Mouse (Mus musculus) testis, adult 2 months (tissue): ENCODE results near the gene Taf3. TPM values are rescaled to one million over a fixed set of nuclear protein-coding genes. Genes with fewer than 3 reads are reported as not detected.

Experiments
- H3K27ac ChIP-seq: fragments of 200-500 bp; 2 replicates; pipeline ENCODE4 v1.5.1; 2012; ENCODE audit warnings: low read depth, low read length; ENCODE audit not compliant: control insufficient read depth, insufficient read depth
- H3K27me3 ChIP-seq: fragments of 200-500 bp; 2 replicates; pipeline ENCODE4 v1.6.1; 2012; ENCODE audit warnings: mild to moderate bottlenecking, low read length, moderate library complexity; ENCODE audit not compliant: control insufficient read depth, insufficient read depth
- H3K36me3 ChIP-seq: fragments of 200-500 bp; 2 replicates; pipeline ENCODE4 v1.6.1; 2012; ENCODE audit warnings: mild to moderate bottlenecking, low read length; ENCODE audit not compliant: control insufficient read depth, insufficient read depth
- H3K4me1 ChIP-seq: fragments of 200-500 bp; 2 replicates; pipeline ENCODE4 v1.6.1; 2012; ENCODE audit warnings: low read length; ENCODE audit not compliant: control insufficient read depth, insufficient read depth
- H3K4me3 ChIP-seq: fragments of 200-500 bp; 2 replicates; pipeline ENCODE4 v1.5.1; 2012; ENCODE audit warnings: low read depth, mild to moderate bottlenecking, low read length, moderate library complexity, mixed read lengths; ENCODE audit not compliant: control insufficient read depth
- CTCF ChIP-seq: fragments of 200-500 bp; IDR thresholded peaks from 2 replicates; pipeline ENCODE4 v1.5.1; 2012; ENCODE audit warnings: low read depth, mild to moderate bottlenecking, inconsistent platforms, low read length, moderate library complexity; ENCODE audit not compliant: control insufficient read depth, insufficient read depth, insufficient replicate concordance
- POLR2A ChIP-seq: fragments of 200-500 bp; IDR thresholded peaks from 2 replicates; pipeline ENCODE4 v1.6.1; 2012; ENCODE audit warnings: low read depth, mild to moderate bottlenecking, inconsistent platforms, low read length, moderate library complexity; ENCODE audit not compliant: control insufficient read depth
- polyA plus RNA-seq: library from polyadenylated mRNA; depleted of rRNA; stranded (reverse); fragments of >200 nt; gene quantifications from 2 replicates; pipeline ENCODE4 v1.2.3, GENCODE M21; 2012

Taf3 gene
- polyA plus RNA-seq, 1 experiment, result 9.1 TPM

DNA sequence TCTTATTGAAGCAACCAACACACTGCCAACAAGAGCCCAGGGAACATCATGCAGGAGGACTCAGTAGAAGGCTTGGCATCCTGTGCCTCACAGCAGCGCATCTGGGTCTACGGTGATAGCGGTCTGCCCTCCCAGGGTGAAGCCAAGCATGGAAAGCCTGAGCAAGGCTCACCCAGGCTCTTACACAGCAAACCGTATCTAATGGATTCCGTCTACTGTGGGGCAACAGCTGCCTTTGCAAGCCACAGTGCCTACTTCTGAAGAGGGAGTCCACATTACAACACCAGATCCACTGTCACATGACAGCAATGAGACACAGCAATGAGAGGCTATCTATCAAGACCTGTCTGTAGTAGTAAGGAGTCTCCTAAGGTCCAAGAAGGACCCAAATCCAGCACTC, 52.3 kb downstream of the Taf3 start:
- no peaks in the 10 kb centered on the region for H3K4me1 ChIP-seq
- TF ChIP-seq POLR2A (no peak), CTCF (no peak)
- no peaks in the 10 kb centered on the region for H3K36me3 ChIP-seq
- H3K27me3 ChIP-seq, result no peaks in the 10 kb centered on the region
- no peak overlapping the region for H3K4me3 ChIP-seq
- H3K27ac ChIP-seq, result no peak overlapping the region

DNA sequence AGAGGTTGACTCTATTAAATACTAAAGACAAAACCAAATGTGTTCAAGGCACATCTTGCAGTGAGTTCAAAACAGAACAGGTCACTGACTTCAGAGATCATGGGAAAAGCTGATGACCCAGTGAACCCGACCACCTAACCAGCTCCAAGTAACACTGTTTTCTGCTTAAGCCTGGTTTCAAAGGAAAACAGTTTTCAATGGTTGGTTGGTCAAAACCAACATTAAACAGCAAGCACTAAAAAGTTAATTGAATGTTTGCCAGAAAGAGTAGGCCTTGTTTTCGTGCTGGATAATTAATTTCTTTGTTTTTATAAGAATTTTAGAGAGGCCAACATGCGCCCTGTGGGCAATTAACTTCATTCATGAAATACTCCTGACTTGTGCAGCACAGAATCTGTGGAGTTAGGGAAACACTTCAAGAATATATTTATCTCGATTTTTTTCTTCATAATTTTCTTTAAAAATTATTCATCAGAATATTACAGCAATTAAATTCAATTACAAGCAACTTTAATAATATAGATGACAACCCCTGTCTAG, 57.6 kb downstream of the Taf3 start:
- Histone ChIP-seq H3K4me1 (no peaks in the 10 kb centered on the region), H3K4me3 (no peak overlapping the region), H3K36me3 (no peaks in the 10 kb centered on the region), H3K27ac (no peak overlapping the region), H3K27me3 (no peaks in the 10 kb centered on the region)
- TF ChIP-seq POLR2A (no peak), CTCF (no peak)

DNA sequence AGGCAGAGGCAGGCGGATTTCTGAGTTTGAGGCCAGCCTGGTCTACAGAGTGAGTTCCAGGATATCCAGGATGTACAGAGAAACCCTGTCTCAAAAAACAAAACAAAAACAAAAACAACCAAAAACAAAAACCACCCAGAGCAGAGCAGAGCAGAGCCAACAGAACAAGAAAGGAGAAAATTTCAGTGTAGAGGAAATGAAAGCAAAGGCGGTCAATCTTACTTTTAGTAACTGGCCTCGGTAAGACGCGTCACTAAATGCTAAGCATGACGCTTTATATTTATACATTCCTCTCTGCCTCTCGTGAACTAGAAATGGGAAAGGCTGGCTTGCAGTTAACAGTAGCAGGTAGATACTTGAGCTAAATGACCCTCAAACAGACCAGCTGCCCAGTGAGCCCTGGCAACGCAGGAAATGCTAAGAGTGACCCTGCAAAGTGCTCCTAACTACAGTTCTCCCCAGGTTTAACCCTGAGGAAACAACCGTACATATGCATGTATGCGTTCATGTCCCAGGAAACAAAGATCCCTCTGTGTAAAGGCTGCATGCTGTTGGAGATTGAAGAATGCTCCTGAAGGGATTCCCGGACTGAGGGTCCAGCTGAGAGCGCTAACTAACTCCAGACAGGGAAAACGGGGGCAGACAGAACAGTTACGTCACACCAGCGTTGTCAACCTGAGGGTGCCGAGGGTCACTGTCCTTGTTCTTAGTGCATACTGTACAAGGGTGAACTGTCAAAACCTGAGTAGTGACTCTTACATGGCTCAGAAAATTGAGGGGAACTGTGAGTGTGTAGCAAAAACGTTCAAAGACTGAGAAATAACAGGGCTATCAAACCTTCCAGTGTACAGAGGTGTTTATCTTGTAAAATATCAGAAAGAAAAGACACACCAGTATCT, 58.5 kb downstream of the Taf3 start:
- no peak overlapping the region for H3K27ac ChIP-seq

DNA sequence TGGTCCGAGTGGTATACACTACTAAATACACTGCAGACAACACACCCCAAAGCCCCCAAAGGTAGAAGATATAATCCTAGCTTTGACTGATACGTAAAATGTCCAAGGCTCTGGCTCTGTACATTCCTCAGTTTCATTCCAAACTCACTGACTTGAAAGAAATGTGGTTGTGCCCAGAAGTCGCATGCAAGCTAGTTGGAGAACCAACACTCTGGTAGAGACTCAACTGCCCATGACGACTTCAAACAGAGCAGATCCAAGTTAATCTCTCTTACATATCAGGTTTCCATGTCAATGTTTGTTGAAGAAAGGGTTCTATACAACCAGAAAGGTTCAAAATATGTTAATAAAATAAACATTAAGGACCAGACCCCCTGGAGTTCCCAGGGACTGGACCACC, 60.1 kb downstream of the Taf3 start:
- no peak overlapping the region for H3K4me3 ChIP-seq
- no peaks in the 10 kb centered on the region for H3K4me1 ChIP-seq
- TF ChIP-seq CTCF, result no peak
- TF ChIP-seq POLR2A, result no peak
- H3K36me3 ChIP-seq, result no peaks in the 10 kb centered on the region
- no peak overlapping the region for H3K27ac ChIP-seq
- no peaks in the 10 kb centered on the region for H3K27me3 ChIP-seq

More for the DNA sequence above, 58.5 kb downstream of the Taf3 start:
- Histone ChIP-seq H3K4me1 (no peaks in the 10 kb centered on the region), H3K4me3 (no peak overlapping the region), H3K27me3 (no peaks in the 10 kb centered on the region), H3K36me3 (no peaks in the 10 kb centered on the region)
- no peak for TF ChIP-seq CTCF
- TF ChIP-seq POLR2A, result no peak

DNA sequence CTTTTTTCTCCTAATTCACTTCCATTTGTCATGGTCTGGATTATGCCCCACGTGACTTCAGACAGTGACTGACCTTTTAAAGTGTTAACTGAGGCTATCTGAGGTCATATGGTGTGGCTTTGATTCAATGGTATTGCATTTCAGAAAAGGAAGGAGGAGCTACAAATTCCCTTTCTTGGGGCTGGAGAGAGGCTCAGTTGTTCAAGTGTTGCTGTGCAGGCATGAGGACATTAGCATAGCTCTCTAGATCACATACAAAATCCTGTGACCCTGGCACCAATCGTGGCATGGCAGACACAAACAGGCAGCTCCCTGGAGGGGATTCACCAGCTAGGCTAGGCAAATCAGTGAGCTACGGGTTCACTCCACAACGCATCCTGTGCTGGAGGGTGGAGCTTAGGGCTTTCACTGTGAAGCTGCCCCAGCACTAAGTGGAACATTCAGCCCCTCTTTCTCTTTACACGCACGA, 62.4 kb downstream of the Taf3 start:
- Histone ChIP-seq H3K27ac (no peak overlapping the region), H3K4me1 (no peaks in the 10 kb centered on the region), H3K4me3 (no peak overlapping the region), H3K27me3 (no peaks in the 10 kb centered on the region), H3K36me3 (no peaks in the 10 kb centered on the region)
- TF ChIP-seq POLR2A, result no peak
- no peak for TF ChIP-seq CTCF

DNA sequence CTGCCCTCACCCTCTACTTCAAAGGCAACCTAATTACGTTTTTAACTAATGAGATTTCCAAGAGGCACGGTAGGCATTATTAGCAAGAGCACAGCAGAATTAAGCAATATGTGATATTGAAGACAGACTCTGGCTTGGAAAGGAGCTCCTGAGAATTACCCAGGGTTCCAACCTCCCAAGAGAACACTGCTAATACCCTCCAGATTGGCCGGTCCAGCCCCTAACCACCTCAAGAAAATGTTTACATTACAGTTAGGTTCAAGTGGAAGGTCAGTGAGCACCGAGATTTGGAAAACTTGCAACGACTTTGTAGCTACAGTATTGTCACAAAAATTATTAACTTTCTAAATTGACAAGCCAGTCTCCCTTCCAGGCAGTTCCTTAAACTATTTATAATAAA, 66.0 kb downstream of the Taf3 start:
- Histone ChIP-seq H3K27ac (no peak overlapping the region), H3K4me3 (no peak overlapping the region), H3K36me3 (no peaks in the 10 kb centered on the region), H3K27me3 (no peaks in the 10 kb centered on the region), H3K4me1 (no peaks in the 10 kb centered on the region)
- no peak for TF ChIP-seq POLR2A
- TF ChIP-seq CTCF, result no peak

DNA sequence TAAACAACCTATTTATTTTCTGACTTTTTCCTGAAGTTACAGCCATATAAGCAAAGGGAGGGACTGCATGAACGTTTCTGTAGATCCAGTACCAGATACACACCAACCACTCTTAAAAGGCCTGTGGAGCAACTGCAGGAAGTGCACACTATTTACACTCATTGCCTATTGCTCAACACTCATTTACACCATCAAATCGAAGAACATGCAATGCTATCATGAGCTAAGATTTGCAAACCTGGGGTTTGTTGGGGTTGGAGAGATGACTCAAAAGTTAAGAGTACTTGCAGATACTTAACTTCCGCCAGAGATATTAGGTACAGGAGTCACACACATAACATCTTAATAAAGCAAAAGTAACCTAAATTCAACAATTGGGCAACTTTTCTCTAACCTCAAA, 76.5 kb downstream of the Taf3 start:
- TF ChIP-seq CTCF (no peak), POLR2A (no peak)
- Histone ChIP-seq H3K36me3 (no peaks in the 10 kb centered on the region), H3K4me3 (no peak overlapping the region), H3K27ac (no peak overlapping the region), H3K4me1 (no peaks in the 10 kb centered on the region), H3K27me3 (no peaks in the 10 kb centered on the region)
